Mouse (Mus musculus) cerebellum, adult 8-10 months (tissue): Measurements from ENCODE around the gene 1700029I15Rik.

ENCODE experiments used
- DNase-seq: peaks from one replicate; pipeline ENCODE4 v3.0.0; 2022

1700029I15Rik gene

GRCm38 (mm10) chr2:92427882-92428281 lies 45.5 kb downstream of the 1700029I15Rik start:
- DNase-seq, result peak; percentile 85

- no peak for DNase-seq
Measured at GRCm38 (mm10) chr2:92430089-92430488, 47.8 kb downstream of the 1700029I15Rik start.

DNA sequence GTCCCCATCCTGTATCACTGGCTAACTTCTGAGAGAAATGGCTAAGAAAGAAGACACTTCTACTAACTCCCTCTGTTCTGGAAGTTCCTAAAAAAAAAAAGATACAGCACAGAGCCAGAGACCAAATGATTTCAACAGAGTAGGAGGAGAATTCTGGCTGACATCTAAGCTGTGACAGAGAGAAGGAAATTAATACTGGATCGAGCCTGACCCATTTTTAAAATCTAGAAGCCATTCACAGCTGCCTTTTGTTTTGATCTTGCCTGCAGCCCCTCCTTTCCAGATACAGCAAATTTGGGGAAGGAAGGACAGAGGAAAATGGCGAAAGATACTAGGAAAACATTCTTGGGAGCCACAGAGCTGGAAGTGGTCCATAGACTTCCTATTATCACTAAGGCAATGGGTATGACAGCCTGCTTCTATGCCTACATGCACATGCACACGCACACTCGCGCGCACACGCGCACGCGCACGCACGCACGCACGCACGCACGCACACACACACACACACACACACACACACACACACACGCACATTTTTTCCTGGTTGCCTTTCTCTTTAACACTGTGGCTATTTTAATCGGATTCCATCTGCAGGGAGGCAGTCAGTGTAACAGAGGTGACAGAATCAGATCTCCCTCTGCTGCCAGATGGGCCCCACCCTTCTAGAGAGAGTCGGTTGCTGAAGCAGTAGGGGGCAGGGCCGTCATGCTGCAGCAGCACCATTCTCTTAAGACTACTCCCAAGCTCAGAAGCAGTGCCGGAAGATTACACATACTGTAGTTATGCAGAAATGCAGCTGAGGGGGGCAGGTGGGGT lies 48.6 kb downstream of the 1700029I15Rik start:
- peak; percentile 63 for DNase-seq

DNA sequence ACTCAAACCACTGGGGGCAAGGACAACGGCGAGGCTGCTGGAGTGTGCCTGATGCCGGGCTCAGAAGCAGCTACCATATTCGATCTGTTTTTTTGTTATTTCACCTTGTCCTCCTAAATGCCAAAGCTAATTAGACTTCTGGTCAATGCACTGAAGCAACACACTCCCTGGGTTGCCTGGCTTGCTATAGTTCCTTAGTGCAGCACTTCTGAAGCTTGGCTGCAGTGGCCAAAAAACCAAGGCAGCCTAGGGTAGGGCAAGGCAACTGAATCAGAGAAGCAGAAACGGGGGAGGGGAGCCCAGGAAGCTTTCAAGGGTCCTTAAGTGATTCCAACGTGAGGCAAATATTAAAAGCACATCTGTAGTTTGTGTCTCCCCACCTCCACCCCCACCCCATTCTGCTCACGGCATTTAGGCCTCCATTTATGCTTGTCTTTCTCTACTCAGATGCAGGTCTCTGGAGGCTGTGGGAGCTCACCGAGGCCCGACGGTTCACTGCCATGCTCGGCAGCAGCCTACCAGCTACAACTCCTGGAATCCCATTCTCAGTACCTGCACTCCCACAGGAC lies 49.4 kb downstream of the 1700029I15Rik start:
- no peak for DNase-seq

DNA sequence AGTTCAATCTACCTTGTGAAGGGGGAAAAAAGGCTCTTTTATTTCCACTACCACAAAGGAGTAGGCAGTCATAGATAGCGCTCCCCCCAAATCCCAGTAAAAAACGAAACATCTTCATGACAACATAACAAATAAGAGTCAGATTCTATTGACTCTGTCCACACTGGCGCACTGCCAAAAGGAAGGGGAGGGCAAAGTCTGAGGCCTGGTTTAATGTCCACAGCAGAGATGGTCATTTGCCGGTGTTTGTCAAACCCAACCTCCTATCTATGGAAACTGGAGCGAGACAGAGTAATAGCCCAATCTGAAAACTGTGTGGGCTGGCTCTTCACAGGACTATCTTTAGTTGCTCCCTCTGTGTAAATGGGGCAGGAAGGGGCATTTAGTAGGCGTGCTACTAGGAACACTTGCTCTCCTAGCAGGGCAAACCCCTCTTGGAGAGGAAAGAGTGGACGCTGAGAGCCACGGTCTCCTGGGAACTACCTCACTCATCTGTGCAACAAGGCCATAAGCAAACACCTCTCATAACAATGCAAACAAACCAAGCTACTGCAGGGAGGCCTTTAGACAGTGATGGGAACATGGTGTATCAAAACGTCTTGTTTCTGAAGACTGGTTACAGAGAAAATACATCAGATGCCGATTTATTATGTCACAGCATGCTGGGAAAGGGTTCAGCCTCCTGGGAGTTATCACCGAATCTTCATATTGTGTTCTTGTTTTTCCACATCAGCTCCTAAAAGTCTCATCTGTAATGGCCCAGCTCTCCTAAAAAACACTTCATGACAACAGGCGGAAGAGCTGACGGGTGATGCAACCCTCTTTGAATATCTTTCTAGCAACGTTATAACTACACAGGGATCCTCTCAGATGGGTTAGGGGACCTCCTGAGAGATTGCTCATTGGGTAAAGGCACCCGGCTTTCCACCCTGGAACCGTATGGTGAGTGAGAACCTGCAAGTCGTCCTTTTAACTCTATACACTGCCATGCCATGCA lies 50.3 kb downstream of the 1700029I15Rik start:
- DNase-seq, result peak; percentile 66

- peak; percentile 99 for DNase-seq
Measured at GRCm38 (mm10) chr2:92433578-92434374, 51.4 kb downstream of the 1700029I15Rik start, which contains the start of gene Cry2. Gene Cry2, minus strand, starts transcription at chr2:92434043.

GRCm38 (mm10) chr2:92434375-92434745 lies 52.0 kb downstream of the 1700029I15Rik start:
- DNase-seq, result no peak

GRCm38 (mm10) chr2:92435023-92435422 lies 52.7 kb downstream of the 1700029I15Rik start:
- DNase-seq, result no peak
